Mouse (Mus musculus) ES-E14 (cell line): Measurements from ENCODE around the gene Alkbh5. TPM values are rescaled to one million over a fixed set of nuclear protein-coding genes. Genes with fewer than 3 reads are reported as not detected.
"Not testable (repeated sequence)": the region's sequence is repeated elsewhere in the genome, so short reads cannot be mapped to it uniquely, and the experiment has no call there.

Experiments used
- DNase-seq: peaks from one replicate; pipeline ENCODE4 v3.0.0-alpha.2; 2013; ENCODE audit warnings: low read depth, low spot score
- H3K27ac ChIP-seq: 2 replicates; pipeline ENCODE4 v1.5.1; 2012; ENCODE audit warnings: low read depth, mild to moderate bottlenecking, low read length, moderate library complexity, mixed read lengths; ENCODE audit not compliant: poor library complexity, insufficient read depth, severe bottlenecking
- H3K36me3 ChIP-seq: 2 replicates; pipeline ENCODE4 v1.6.1; 2012; ENCODE audit warnings: mild to moderate bottlenecking, low read length, moderate library complexity, mixed read lengths; ENCODE audit not compliant: control insufficient read depth, poor library complexity, insufficient read depth, severe bottlenecking
- H3K4me1 ChIP-seq, 2 experiments: fragments of 150-350 bp in 1 of 2; sonication (generic) in 1 of 2; 2 replicates each; pipeline ENCODE4 v1.6.1; 2012; ENCODE audit warnings: low read length in 2 of 2, mild to moderate bottlenecking in 1 of 2, mixed read lengths in 1 of 2; ENCODE audit not compliant: control insufficient read depth in 2 of 2, insufficient read depth in 2 of 2, poor library complexity in 1 of 2
- H3K4me3 ChIP-seq, 2 experiments: fragments of 150-350 bp in 1 of 2; sonication (generic) in 1 of 2; 2 replicates each; pipeline ENCODE4 v1.5.1; 2012; ENCODE audit warnings: low read length in 2 of 2, low read depth in 1 of 2, mild to moderate bottlenecking in 1 of 2, mixed read lengths in 1 of 2; ENCODE audit not compliant: insufficient read depth in 1 of 2, poor library complexity in 1 of 2, severe bottlenecking in 1 of 2
- H3K9ac ChIP-seq: 2 replicates; pipeline ENCODE4 v1.6.1; 2012; ENCODE audit warnings: low read depth, mild to moderate bottlenecking, low read length, mixed read lengths; ENCODE audit not compliant: poor library complexity, insufficient read depth, severe bottlenecking
- H3K9me3 ChIP-seq: fragments of 150-350 bp; sonication (generic); 2 replicates; pipeline ENCODE4 v1.6.1; 2012; ENCODE audit warnings: low read depth, mild to moderate bottlenecking, low read length; ENCODE audit not compliant: control insufficient read depth, insufficient read depth
- CHD2 ChIP-seq: IDR thresholded peaks from 2 replicates; pipeline ENCODE4 v1.6.1; 2014; ENCODE audit warnings: mild to moderate bottlenecking, low read depth, low read length, inconsistent platforms
- HCFC1 ChIP-seq: IDR thresholded peaks from 2 replicates; pipeline ENCODE4 v1.6.1; 2012; ENCODE audit warnings: low read length, inconsistent platforms, borderline replicate concordance; ENCODE audit not compliant: insufficient read depth
- MAFK ChIP-seq: IDR thresholded peaks from 2 replicates; pipeline ENCODE4 v1.6.1; 2014; ENCODE audit warnings: mild to moderate bottlenecking, low read depth, low read length, inconsistent platforms; ENCODE audit not compliant: insufficient read depth
- ZC3H11A ChIP-seq: IDR thresholded peaks from 2 replicates; pipeline ENCODE4 v1.6.1; 2012; ENCODE audit warnings: low read depth, mild to moderate bottlenecking, inconsistent platforms, low read length, borderline replicate concordance
- ZNF384 ChIP-seq: IDR thresholded peaks from 2 replicates; pipeline ENCODE4 v1.6.1; 2012; ENCODE audit warnings: low read depth, low read length, inconsistent platforms
- in situ Hi-C, 2 experiments: fragments of 600-800 bp; cut with MboI; formaldehyde crosslinking; loops; one replicate each; pipeline ENCODE4 v1.15.1; 2025; ENCODE audit warnings: low sequenced_read_pairs in 2 of 2, inconsistent platforms in 1 of 2; ENCODE audit not compliant: unreplicated experiment in 2 of 2
- total RNA-seq: library from RNA; depleted of rRNA; stranded (reverse); fragments of 300-350 nt; gene quantifications from 2 replicates; pipeline ENCODE4 v1.2.3, GENCODE M21; 2012

Alkbh5 gene
- total RNA-seq, 1 experiment = 27.6 TPM

DNA sequence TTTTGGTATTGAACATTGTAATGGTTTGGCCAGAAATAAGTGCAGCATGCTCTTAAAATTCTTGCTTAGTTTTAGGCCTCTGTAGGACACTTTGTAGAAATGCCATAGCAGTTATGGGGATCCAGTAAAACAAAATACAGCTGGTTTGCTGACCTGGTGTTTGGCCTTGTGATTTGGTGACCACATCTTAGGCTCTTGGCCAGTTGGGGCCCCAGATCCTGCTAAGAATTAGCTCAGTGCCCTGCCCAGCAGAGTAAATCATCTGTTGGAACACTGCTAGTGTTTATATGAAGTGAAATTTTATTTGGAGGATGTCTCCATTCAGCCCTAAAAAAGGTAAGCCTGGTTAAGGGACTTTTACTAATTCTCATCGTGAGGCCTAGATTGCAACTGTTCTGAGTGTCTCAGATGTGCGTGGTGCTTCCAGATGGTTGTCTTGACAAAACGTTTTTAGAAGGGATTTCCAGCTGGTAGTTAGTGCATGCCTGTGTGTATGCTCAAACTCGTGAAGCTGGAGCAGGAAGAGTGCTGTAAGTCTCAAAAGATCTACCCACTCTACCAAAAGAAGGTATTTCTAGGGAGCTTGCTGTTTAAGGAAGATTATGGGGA lies 3.9 kb downstream of the Alkbh5 start:
- no peak for DNase-seq
- TF ChIP-seq ZC3H11A (no peak), CHD2 (no peak), MAFK (no peak), HCFC1 (no peak), ZNF384 (no peak)
- Histone ChIP-seq H3K27ac (no peak overlapping the region), H3K9me3 (no peaks in the 10 kb centered on the region), H3K36me3 (peaks cover 25% of the 10 kb centered on the region), H3K4me3 (peak overlapping the region; percentile 39 to 83), H3K4me1 (peaks cover 0 to 2% of the 10 kb centered on the region in 2 experiments; a peak in 1 of 4 replicates), H3K9ac (peak overlapping the region; percentile 41; the same call in 1 of the 2 replicates)
- in situ Hi-C loops = no loop called here

DNA sequence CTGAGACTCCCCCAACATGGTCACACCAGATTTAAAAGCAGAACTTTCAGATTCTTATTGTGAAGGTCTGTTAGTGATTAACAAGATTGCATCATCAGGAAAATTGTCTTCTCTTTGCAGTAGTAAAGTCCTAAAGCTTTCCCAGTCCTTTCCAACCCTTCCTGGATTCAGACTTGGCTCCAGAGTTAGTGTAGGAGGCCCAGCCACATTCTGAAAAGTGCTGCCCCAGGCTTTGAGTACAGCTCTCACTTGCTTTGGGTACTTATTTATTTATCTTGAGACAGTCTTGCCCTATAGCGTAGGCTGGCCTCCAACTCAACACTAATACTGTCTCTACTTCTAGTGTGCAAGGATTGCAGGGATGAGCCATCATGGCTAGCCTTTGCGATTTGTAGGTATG lies 4.6 kb downstream of the Alkbh5 start:
- Histone ChIP-seq H3K9ac (0 out of 2 replicates have a peak overlapping the region, but pooled peaks have one; percentile 4), H3K9me3 (no peaks in the 10 kb centered on the region), H3K27ac (no peak overlapping the region), H3K36me3 (peaks cover 27% of the 10 kb centered on the region), H3K4me1 (peaks cover 0 to 2% of the 10 kb centered on the region in 2 experiments; a peak in 1 of 4 replicates), H3K4me3 (peak overlapping the region in 1 of 2 experiments; percentile 39; a peak in 1 of 4 replicates)
- no peak for TF ChIP-seq CHD2
- no peak for TF ChIP-seq HCFC1
- no peak for TF ChIP-seq ZNF384
- TF ChIP-seq MAFK = no peak
- no peak for TF ChIP-seq ZC3H11A
- DNase-seq = no peak
- in situ Hi-C loops = no loop called here

DNA sequence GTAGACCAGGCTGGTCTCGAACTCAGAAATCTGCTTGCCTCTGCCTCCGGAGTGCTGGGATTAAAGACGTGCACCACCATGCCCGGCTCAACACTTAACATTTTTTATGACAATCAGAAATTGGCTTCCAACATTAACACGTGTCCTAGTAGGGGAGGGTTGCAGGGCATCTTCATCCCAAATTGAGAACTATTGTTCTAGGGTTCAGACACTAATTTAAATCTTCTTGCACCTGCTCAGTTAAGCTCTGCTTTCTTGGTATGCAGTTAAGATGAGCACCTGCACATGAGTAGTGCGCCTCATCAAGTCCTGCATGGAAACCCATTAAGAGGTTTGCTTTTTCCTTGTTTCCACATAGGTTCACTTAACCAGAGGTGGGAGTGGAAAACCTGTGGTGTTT lies 5.7 kb downstream of the Alkbh5 start:
- in situ Hi-C loops = no loop called here
- no peak for TF ChIP-seq ZC3H11A
- Histone ChIP-seq H3K9me3 (no peaks in the 10 kb centered on the region), H3K4me1 (no peaks in the 10 kb centered on the region), H3K9ac (no peak overlapping the region), H3K27ac (no peak overlapping the region), H3K36me3 (peaks cover 28% of the 10 kb centered on the region), H3K4me3 (no peak overlapping the region)
- DNase-seq = no peak

DNA sequence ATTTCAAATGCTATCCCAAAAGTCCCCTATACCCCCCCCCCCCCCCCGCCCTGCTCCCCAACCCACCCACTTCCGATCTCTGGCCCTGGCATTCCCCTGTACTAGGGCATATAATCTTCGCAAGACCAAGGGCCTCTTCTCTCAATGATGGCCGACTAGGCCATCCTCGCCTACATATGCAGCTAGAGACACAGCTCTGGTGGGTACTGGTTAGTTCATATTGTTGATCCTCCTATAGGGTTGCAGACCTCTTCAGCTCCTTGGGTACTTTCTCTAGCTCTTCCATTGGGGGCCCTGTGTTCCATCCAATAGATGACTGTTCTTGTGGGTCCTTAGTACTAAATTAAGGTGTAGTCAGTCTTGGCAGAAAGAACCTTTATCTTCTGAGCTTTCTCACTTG lies 7.0 kb downstream of the Alkbh5 start:
- H3K9me3 ChIP-seq, H3K9ac ChIP-seq, H3K4me1 ChIP-seq, DNase-seq, in situ Hi-C loops, H3K27ac ChIP-seq, H3K4me3 ChIP-seq: not testable (repeated sequence)
- H3K36me3 ChIP-seq = peaks cover 38% of the 10 kb centered on the region

DNA sequence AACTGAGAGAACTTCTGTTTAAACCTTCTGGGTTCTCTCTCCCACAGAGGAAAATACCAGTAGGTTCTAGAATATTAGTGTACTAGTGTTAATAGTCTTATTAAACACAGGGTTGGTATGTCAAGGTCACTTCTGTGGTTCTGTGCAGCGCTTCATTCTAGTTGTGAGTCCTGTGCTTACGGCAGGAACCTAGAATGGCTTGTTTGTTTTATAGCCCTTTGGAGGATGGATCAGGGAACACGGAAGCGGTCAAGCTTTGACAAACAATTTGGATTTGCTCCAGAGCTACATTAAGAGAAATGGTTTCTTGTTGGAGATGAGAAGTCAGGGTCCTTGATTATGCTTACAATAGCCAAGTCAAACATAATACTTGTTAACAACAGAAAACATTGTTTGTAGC lies 9.3 kb downstream of the Alkbh5 start:
- in situ Hi-C loops = no loop called here
- Histone ChIP-seq H3K4me3 (no peak overlapping the region), H3K9ac (no peak overlapping the region), H3K27ac (no peak overlapping the region), H3K36me3 (peaks cover 32% of the 10 kb centered on the region), H3K4me1 (no peaks in the 10 kb centered on the region), H3K9me3 (no peaks in the 10 kb centered on the region)
- DNase-seq = no peak
- TF ChIP-seq ZC3H11A = no peak
- TF ChIP-seq CHD2 = no peak
- TF ChIP-seq MAFK = no peak
- no peak for TF ChIP-seq ZNF384
- TF ChIP-seq HCFC1 = no peak
